Mouse (Mus musculus): ENCODE measurements around the gene Rasl10b.

The Rasl10b gene

GRCm38 (mm10) chr11:83409087-83409754 lies at the start of gene Rasl10b:
Gene Rasl10b, plus strand, starts transcription at chr11:83409137.
- DNase-seq (ENCODE audit: low read depth): no peak

- no peak for DNase-seq (ENCODE audit: low read depth)
Observed at GRCm38 (mm10) chr11:83364656-83365055, 44.3 kb upstream of the Rasl10b start.

GRCm38 (mm10) chr11:83371267-83371666 lies 37.7 kb upstream of the Rasl10b start:
- DNase-seq (ENCODE audit: low read depth): no peak

GRCm38 (mm10) chr11:83379745-83380341 lies 29.1 kb upstream of the Rasl10b start:
- no peak for DNase-seq (ENCODE audit: low read depth)

GRCm38 (mm10) chr11:83382876-83383531 lies 25.9 kb upstream of the Rasl10b start:
- no peak for DNase-seq (ENCODE audit: low read depth)

GRCm38 (mm10) chr11:83383532-83383887 lies 25.4 kb upstream of the Rasl10b start:
- DNase-seq (ENCODE audit: low read depth): no peak

- no peak for DNase-seq (ENCODE audit: low read depth)
Observed at GRCm38 (mm10) chr11:83393062-83393461, 15.9 kb upstream of the Rasl10b start.

GRCm38 (mm10) chr11:83394802-83395439 lies 14.0 kb upstream of the Rasl10b start:
- no peak for DNase-seq (ENCODE audit: low read depth)

- DNase-seq (ENCODE audit: low read depth): no peak
Observed at GRCm38 (mm10) chr11:83397626-83398025, 11.3 kb upstream of the Rasl10b start.

GRCm38 (mm10) chr11:83398724-83399123 lies 10.2 kb upstream of the Rasl10b start:
- peak; percentile 44 for DNase-seq (ENCODE audit: low read depth)

GRCm38 (mm10) chr11:83403787-83404186 lies 5.2 kb upstream of the Rasl10b start:
- no peak for DNase-seq (ENCODE audit: low read depth)

GRCm38 (mm10) chr11:83406391-83406790 lies 2.5 kb upstream of the Rasl10b start:
- no peak for DNase-seq (ENCODE audit: low read depth)

GRCm38 (mm10) chr11:83408242-83408641 lies 695 bp upstream of the Rasl10b start:
- no peak for DNase-seq (ENCODE audit: low read depth)

GRCm38 (mm10) chr11:83409792-83410291 lies 905 bp downstream of the Rasl10b start:
- DNase-seq (ENCODE audit: low read depth): no peak

- DNase-seq (ENCODE audit: low read depth): no peak
Observed at GRCm38 (mm10) chr11:83410510-83410909, 1.6 kb downstream of the Rasl10b start.

- DNase-seq (ENCODE audit: low read depth): peak; percentile 77
Observed at GRCm38 (mm10) chr11:83417080-83417479, 8.1 kb downstream of the Rasl10b start.

GRCm38 (mm10) chr11:83417708-83418107 lies 8.8 kb downstream of the Rasl10b start:
- DNase-seq (ENCODE audit: low read depth): no peak

- DNase-seq (ENCODE audit: low read depth): no peak
Observed at GRCm38 (mm10) chr11:83418566-83418965, 9.6 kb downstream of the Rasl10b start.

- DNase-seq (ENCODE audit: low read depth): peak; percentile 42
Observed at GRCm38 (mm10) chr11:83420338-83420737, 11.4 kb downstream of the Rasl10b start.

- peak; percentile 69 for DNase-seq (ENCODE audit: low read depth)
Observed at GRCm38 (mm10) chr11:83421305-83421704, 12.4 kb downstream of the Rasl10b start.

GRCm38 (mm10) chr11:83424681-83425080 lies 15.7 kb downstream of the Rasl10b start:
- peak; percentile 71 for DNase-seq (ENCODE audit: low read depth)

- peak; percentile 87 for DNase-seq (ENCODE audit: low read depth)
Observed at GRCm38 (mm10) chr11:83426964-83427363, 18.0 kb downstream of the Rasl10b start.

- DNase-seq (ENCODE audit: low read depth): no peak
Observed at GRCm38 (mm10) chr11:83429355-83429754, 20.4 kb downstream of the Rasl10b start, which contains the start of gene Gas2l2. Gene Gas2l2, minus strand, starts transcription at chr11:83429455.

Measured in 416B (cell line).